Mouse (Mus musculus) spleen, postnatal 10 days (tissue): ENCODE data around the gene Btg1-ps1.
"Not testable (repeated sequence)": the region's sequence is repeated elsewhere in the genome, so short reads cannot be mapped to it uniquely, and the experiment has no call there.

ENCODE experiments used
- DNase-seq, 2 experiments: peaks; one replicate each; pipeline ENCODE4 v3.0.0; 2021 to 2022; ENCODE audit warnings: low spot score in 2 of 2

The Btg1-ps1 gene

DNA sequence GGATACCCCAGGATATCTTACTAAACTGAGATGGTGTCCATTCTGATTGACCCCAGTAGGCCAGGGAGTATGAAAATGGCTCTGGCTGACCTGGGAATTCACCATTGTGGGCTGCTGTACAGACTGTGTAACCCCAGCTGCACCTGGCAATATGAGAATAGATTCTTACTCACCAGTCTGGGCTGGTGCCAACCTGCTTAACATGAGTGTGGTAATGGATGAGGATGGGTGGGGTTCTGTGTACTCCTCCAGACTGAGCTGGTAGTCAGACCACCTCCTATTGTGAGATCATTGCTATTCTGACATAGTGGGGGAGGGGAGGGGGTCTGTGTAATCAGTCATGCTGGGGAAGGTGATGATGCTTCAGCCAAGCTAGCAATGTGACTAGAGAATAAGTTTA, at the start of gene Btg1-ps1:
Btg1-ps1 (minus strand) TSS at position 219 of the 400 bp plus-strand sequence.
- not testable (repeated sequence) for DNase-seq

DNA sequence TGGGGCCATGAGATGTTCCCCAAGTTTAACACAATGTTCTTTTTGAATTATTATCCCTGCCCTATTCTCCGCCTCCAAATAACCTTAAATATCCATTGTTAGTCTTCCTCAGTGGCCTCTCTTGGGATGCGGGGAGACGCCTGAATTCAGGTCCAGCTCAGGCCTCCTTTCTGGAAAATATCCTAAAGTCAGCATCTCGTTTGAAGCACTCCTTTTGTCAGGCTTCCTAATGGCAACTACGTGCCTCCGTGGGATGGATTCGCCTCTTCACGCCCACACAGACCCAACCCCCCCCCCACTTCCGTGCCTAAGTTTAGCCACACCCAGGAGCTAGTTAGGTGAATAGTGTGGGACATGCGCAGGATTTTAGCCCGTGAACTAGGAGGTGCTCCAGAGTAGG, 47.6 kb upstream of the Btg1-ps1 start, which contains the start of gene Rhox10:
Rhox10 (plus strand) TSS at position 301 of the 400 bp plus-strand sequence.
- no peak for DNase-seq

DNA sequence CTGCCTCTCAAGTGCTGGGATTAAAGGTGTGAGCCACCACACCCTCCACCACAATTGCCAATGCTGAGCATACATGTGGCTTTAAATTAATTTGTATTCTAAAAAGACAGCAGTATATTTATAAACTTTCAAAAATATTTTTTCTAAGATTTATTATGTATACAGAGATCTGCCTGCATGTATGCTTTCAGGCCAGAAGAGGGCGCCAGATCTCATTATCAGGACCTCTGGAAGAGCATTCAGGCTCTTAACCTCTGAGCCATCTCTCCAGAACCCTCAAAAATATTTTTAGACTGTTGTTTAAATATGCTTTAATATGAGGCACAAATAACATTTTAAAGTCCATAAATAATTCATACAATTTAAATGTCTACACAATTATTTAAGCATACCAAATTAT, 42.9 kb upstream of the Btg1-ps1 start:
- DNase-seq: peak in 1 of 2 experiments; percentile 16

DNA sequence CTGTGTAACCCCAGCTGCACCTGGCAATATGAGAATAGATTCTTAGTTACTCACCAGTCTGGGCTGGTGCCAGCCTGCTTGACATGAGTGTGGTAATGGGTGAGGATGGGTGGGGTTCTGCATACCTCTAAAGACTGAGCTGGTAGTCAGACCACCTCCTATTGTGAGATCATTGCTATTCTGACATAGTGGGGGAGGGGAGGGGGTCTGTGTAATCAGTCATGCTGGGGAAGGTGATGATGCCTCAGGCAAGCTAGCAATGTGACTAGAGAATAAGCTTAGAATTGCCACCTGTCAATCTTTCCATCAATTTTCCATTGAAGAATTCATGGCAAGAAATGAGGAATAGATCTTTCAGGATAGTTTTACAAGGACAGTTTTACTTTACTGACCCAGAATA, 24.4 kb upstream of the Btg1-ps1 start, which contains the start of gene Btg1-ps2:
Btg1-ps2 (minus strand) TSS at position 101 of the 400 bp plus-strand sequence.
- DNase-seq: not testable (repeated sequence)

DNA sequence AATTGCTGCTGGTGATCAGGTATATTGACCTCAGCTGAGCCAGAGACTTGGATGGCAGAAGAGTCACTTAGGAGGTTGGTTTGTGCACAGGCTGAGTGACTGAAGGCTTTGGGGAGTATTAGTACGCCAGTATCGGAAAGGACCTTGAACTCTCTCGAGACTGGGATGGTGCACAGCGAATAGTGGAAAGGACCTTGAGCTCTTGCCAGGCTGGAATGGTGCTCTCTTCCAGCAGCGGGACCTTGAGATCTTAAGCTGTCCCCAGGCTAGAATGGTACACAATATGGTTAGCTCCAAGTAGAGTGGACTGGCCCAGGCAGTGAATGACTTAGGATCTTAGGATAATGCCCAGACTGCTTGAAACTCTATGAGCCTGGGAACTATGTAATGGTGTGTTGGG, 21.1 kb upstream of the Btg1-ps1 start:
- DNase-seq: no peak

DNA sequence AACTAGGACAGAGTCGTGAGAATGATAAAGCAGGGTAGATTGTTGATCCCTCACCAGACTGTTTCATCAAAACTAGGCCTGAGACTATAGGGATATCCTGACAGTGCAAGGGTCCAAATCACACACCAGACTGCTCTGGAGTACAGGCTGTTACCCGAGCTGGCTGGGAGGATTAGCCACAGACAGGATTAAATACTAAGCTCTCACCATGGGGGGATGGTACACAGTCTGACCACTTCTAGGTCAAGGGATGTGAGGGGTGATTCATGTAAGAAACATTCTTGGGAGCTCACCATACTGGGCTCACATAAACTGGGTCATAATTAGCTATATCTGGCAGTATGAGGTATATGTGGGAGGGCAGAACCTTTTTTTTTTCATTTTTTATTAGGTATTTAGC, 15.2 kb upstream of the Btg1-ps1 start:
- no peak for DNase-seq

DNA sequence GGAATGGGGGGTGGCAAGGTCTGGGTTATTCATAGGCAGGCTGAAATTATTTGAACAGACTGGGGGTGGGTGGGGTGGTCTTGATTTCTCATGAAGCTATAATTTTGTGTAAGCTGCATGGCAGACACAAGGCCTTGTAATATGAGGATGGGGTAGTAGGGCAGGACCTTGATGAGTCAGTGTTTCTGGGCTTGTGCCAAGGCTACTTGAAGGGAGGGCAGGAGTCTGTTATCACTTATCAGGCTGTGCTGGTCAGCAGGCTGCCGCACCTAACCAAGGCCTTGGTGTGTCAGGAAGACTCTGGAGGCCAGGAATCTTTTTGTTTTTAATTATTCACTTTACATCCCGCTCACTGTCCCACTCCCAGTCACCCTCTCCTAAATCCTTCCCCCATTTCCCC, 9.9 kb downstream of the Btg1-ps1 start:
- no peak for DNase-seq
